Mouse (Mus musculus) intestine, embryonic 14.5 days (tissue): ENCODE results near the gene Atg10. TPM values are rescaled to one million over a fixed set of nuclear protein-coding genes. Genes with fewer than 3 reads are reported as not detected.

Source experiments
- ATAC-seq: fragments of 200-750 bp; cut with Nextera tagmentation; replicated peaks from 2 replicates; pipeline ENCODE4 v1.8.0; 2017; ENCODE audit warnings: low read depth, moderate number of reproducible peaks, moderate TSS enrichment, moderate library complexity; ENCODE audit not compliant: low FRiP score, low TSS enrichment
- DNase-seq: peaks from one replicate; pipeline ENCODE4 v3.0.0-alpha.2; 2018; ENCODE audit warnings: low spot score
- H3K27ac ChIP-seq: fragments of 300-500 bp; sonication (generic); 2 replicates; pipeline ENCODE4 v1.5.1; 2014; ENCODE audit warnings: low read depth, mild to moderate bottlenecking, control low read depth
- H3K27me3 ChIP-seq: fragments of 300-500 bp; sonication (generic); replicated peaks from 2 replicates; pipeline ENCODE4 v1.6.1; 2014; ENCODE audit warnings: low read length, control low read depth; ENCODE audit not compliant: control insufficient read depth, insufficient read depth
- H3K36me3 ChIP-seq: fragments of 300-500 bp; sonication (generic); 2 replicates; pipeline ENCODE4 v1.6.1; 2014; ENCODE audit warnings: low read length, control low read depth; ENCODE audit not compliant: control insufficient read depth, insufficient read depth
- H3K4me1 ChIP-seq: fragments of 300-500 bp; sonication (generic); replicated peaks from 2 replicates; pipeline ENCODE4 v1.6.1; 2014; ENCODE audit warnings: low read length, control low read depth, mixed read lengths; ENCODE audit not compliant: control insufficient read depth, insufficient read depth
- H3K4me2 ChIP-seq: fragments of 300-500 bp; sonication (generic); 2 replicates; pipeline ENCODE4 v1.6.1; 2014; ENCODE audit warnings: low read length
- H3K4me3 ChIP-seq: fragments of 300-500 bp; sonication (generic); 2 replicates; pipeline ENCODE4 v1.5.1; 2014; ENCODE audit warnings: low read depth, low read length, control low read depth, mixed read lengths
- H3K9ac ChIP-seq: fragments of 300-500 bp; sonication (generic); 2 replicates; pipeline ENCODE4 v1.6.1; 2014; ENCODE audit warnings: mild to moderate bottlenecking, low read length
- H3K9me3 ChIP-seq: fragments of 300-500 bp; sonication (generic); 2 replicates; pipeline ENCODE4 v1.6.1; 2016; ENCODE audit warnings: low read length, control low read depth; ENCODE audit not compliant: control insufficient read depth
- WGBS: fragments of 180-500 bp; shearing (Covaris S2); extraction: QIAGEN DNeasy Blood & Tissue Kit; methylation state at CpG from one replicate; pipeline ENCODE4 v1.1.7; 2014; 5-methylcytosine and 5-hydroxymethylcytosine counted together
- polyA plus RNA-seq: library from polyadenylated mRNA; unstranded; fragments of >200 nt; fragmentation: Nextera tagmentation; extraction: Ambion mirVana; gene quantifications from 2 replicates; pipeline ENCODE4 v1.2.1, GENCODE M21; 2014

The Atg10 gene
- polyA plus RNA-seq, 1 experiment from 2014 or later: 14.5 TPM

DNA sequence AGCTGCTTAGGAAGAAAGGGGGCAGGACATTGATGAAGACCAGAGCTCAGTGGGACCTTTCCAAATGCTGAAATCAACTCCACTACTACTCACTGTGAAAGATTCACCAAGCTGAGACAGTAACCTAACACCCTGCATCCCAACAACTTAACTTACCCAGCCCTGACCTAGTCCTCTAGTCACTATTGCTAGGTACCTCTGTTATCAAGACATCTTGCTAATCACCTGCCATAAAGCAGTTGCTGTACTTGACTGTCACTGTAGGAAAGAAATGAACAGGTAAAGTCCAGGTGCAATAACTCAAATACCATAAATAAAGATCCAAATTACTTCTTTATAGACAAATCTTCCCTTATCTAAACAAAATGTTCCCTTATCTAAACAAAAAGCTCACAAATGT is 66.3 kb downstream of the Atg10 start:
- Histone ChIP-seq H3K4me3 (no peak overlapping the region), H3K9ac (no peak overlapping the region), H3K36me3 (no peaks in the 10 kb centered on the region), H3K4me2 (no peak overlapping the region), H3K4me1 (no peaks in the 10 kb centered on the region; the same call in 1 of the 2 replicates), H3K9me3 (no peaks in the 10 kb centered on the region), H3K27me3 (no peaks in the 10 kb centered on the region), H3K27ac (no peak overlapping the region)
- no peak for ATAC-seq
- DNase-seq: no peak

DNA sequence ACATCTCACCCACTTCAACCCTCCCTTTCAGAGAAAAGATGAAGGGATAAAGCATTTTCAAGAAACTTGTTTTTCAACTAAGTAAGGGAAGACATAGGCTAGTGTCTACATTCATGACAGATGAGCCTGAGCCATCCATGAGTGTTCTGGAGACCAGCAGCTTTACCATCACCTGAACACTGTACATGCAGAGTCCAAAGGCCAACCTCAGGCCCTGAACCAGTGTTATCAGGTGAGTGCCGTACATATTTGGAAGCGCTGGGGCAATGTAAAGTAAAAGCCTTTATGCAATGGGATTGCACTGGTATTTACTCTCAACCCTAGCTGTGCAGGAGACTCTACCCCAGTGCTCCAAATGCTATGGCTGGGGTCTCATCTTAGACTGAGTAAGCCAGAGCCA is 66.8 kb downstream of the Atg10 start:
- DNase-seq (no peak), ATAC-seq (no peak)
- Histone ChIP-seq H3K4me1 (no peaks in the 10 kb centered on the region), H3K9ac (no peak overlapping the region), H3K27me3 (no peaks in the 10 kb centered on the region), H3K4me2 (no peak overlapping the region), H3K36me3 (no peaks in the 10 kb centered on the region), H3K4me3 (no peak overlapping the region), H3K27ac (no peak overlapping the region), H3K9me3 (no peaks in the 10 kb centered on the region)
- 87% methylated on average over 2 of the region's 2 CpGs for WGBS

DNA sequence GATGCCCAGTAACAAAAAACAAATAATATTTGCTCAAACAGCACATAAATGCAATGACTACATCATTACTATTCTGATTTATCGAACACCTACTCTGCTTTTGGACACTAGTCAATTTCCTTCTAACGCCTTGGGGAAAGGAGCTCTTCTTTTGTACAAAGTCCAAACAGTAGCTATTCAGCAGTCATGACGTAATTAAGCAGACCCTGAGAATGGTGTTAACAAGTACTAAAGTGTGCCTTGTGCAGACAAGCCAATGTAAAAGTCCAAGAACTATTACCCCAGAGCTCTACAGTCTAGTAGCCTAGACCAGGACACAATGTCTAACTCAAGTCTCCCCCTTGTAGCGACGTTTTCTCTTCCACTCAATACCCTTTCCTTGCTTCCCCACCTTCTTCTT is 67.5 kb downstream of the Atg10 start:
- no peak overlapping the region for H3K4me2 ChIP-seq
- ATAC-seq: no peak
- H3K36me3 ChIP-seq: no peaks in the 10 kb centered on the region
- WGBS: 88% methylated on average over 5 of the region's 5 CpGs
- no peak overlapping the region for H3K4me3 ChIP-seq
- H3K4me1 ChIP-seq: no peaks in the 10 kb centered on the region
- DNase-seq: no peak
- no peaks in the 10 kb centered on the region for H3K27me3 ChIP-seq
- H3K9ac ChIP-seq: no peak overlapping the region
- no peaks in the 10 kb centered on the region for H3K9me3 ChIP-seq
- no peak overlapping the region for H3K27ac ChIP-seq

DNA sequence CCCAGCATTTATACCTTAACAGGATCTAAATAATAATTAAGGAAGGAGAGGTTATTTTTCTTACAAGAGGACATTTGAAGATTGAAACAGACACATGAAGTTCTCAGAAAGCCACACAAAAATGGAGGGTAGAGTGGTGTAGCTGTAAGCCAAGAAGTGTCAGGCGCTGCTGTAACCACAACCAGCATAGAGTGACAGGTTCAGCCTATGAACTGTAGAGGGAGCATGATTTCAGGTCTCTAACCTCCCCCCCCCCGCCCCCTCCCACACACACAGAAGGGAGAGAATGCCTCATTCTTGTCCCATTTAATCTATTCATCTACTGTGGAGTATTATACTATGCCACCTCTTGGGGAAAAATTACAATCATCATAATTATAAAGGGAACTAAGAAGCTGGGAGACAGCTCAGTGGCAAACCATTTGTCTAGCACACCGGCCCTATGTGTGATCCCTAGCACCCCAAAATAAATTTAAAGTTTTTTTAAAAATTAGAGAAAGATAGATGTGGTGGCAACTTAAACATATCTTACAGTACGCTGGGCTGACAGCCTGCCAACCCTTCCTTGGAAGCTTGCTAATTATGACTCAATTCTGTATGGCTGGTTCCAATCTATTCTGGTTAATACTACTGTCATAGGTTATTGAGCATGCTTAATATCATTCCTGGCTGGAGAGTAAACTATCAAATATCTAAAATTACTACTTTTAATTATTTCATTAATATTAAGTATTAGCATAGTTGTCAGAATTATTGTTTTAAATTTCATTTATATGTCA is 68.2 kb downstream of the Atg10 start:
- WGBS: 75% methylated on average over 4 of the region's 4 CpGs
- Histone ChIP-seq H3K4me1 (no peaks in the 10 kb centered on the region), H3K9me3 (no peaks in the 10 kb centered on the region), H3K9ac (no peak overlapping the region), H3K27me3 (no peaks in the 10 kb centered on the region), H3K4me2 (no peak overlapping the region), H3K36me3 (no peaks in the 10 kb centered on the region), H3K4me3 (no peak overlapping the region), H3K27ac (no peak overlapping the region)
- ATAC-seq: no peak
- DNase-seq: no peak

DNA sequence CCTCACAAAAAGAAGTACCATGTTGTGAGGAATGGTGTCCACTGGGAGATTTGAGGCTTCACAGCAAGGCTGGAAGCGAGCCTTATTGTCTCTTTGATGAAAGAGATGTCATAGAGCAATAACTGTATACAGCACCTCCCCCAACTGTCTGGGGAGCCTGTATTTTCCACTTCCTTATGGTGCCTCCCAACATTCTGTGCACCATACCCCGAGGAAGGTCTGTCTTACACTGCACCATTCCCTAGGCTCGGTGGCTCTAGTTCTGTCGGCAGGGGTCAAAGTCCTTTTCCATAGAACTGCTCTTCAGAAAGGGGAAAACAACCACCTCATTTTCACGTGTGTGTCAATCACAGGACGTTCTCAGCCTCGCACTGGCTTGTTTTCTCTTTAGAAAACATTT is 69.1 kb downstream of the Atg10 start:
- H3K4me3 ChIP-seq: no peak overlapping the region
- ATAC-seq: 0 out of 2 replicates have a peak, but pooled peaks have one; percentile 64
- 80% methylated on average over 7 of the region's 7 CpGs for WGBS

DNA sequence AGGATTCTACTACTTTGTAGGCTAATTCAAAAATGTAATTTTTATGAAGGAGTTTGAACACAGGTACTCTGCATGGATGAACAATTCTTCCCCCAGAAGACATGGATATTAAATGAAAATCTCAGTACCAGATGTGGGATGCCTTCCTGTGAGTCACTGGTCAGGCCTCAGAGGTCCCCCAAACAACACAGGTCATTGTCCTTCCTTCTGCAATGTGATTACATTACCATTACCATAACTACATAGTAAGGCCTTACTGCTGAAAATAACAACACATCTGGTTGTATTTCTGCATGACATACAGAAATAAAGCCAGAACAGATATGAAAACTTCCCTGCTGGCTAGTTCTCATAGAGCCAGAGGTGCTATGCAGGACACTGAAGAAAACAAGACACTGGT is 87.4 kb downstream of the Atg10 start:
- H3K36me3 ChIP-seq: no peaks in the 10 kb centered on the region
- no peaks in the 10 kb centered on the region for H3K27me3 ChIP-seq
- no peaks in the 10 kb centered on the region for H3K9me3 ChIP-seq
- no peak overlapping the region for H3K4me2 ChIP-seq
- H3K4me1 ChIP-seq: no peaks in the 10 kb centered on the region
- DNase-seq (no peak), ATAC-seq (no peak)
- H3K9ac ChIP-seq: no peak overlapping the region
- H3K4me3 ChIP-seq: no peak overlapping the region
- H3K27ac ChIP-seq: no peak overlapping the region

More for the DNA sequence above, 69.1 kb downstream of the Atg10 start:
- no peak overlapping the region for H3K4me2 ChIP-seq
- H3K36me3 ChIP-seq: no peaks in the 10 kb centered on the region
- no peaks in the 10 kb centered on the region for H3K9me3 ChIP-seq
- H3K27ac ChIP-seq: no peak overlapping the region
- H3K9ac ChIP-seq: no peak overlapping the region
- H3K4me1 ChIP-seq: no peaks in the 10 kb centered on the region
- no peaks in the 10 kb centered on the region for H3K27me3 ChIP-seq
- no peak for DNase-seq

DNA sequence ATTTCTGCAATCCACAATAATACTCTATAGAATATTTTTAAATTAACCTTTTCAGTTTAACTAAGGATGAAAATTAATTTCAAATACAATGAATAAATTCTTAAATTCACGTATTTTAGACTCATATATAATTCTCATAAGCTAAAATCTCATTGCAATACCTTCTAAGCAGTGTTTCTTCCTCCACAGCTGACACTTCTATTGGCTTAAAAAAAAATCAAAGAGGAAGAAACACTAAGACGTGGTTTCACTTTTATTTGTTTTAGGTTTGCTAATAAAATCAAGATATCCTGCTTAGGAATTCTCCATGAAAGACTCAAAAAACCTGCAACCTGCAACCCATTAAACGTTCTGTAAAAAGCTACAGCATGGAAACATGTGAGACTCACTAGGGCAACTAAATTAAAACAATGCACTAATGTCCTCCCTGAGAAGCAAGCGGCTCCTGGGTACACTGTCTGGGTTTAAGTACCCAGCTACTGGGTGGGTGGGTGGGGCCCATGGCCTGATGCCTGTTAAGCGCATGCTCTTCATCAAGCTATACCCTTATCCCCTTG is 90.4 kb downstream of the Atg10 start:
- H3K4me1 ChIP-seq: no peaks in the 10 kb centered on the region
- H3K4me2 ChIP-seq: no peak overlapping the region
- ATAC-seq (no peak), DNase-seq (no peak)
- WGBS: 81% methylated on average over 5 of the region's 5 CpGs
- H3K36me3 ChIP-seq: no peaks in the 10 kb centered on the region
- H3K9me3 ChIP-seq: no peaks in the 10 kb centered on the region
- H3K27me3 ChIP-seq: no peaks in the 10 kb centered on the region
- no peak overlapping the region for H3K9ac ChIP-seq
- no peak overlapping the region for H3K27ac ChIP-seq
- no peak overlapping the region for H3K4me3 ChIP-seq

DNA sequence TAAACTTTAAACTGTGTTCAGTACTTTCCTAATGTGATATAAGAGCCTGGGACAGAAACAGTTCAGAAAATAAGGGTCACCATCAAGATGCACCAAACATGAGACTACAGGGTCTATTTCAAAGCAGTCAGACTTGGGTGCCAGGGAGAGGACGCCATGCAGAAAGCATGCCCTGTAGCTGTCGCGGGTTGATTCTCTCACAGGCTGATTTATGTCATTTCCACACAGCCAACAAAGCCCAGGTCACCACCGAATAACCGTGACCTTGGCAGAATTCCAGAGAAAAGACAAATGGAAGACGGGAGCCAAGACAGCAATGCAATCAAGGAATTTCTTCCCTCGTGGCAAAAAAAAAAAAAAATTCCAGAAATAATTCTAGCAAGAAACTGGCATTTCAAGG is 94.7 kb downstream of the Atg10 start:
- DNase-seq (no peak), ATAC-seq (no peak)
- H3K27me3 ChIP-seq: no peaks in the 10 kb centered on the region
- H3K9me3 ChIP-seq: no peaks in the 10 kb centered on the region
- H3K4me3 ChIP-seq: no peak overlapping the region
- 32% methylated on average over 7 of the region's 7 CpGs for WGBS
- no peak overlapping the region for H3K27ac ChIP-seq
- no peak overlapping the region for H3K4me2 ChIP-seq
- H3K36me3 ChIP-seq: no peaks in the 10 kb centered on the region
- H3K9ac ChIP-seq: no peak overlapping the region
- H3K4me1 ChIP-seq: no peaks in the 10 kb centered on the region

DNA sequence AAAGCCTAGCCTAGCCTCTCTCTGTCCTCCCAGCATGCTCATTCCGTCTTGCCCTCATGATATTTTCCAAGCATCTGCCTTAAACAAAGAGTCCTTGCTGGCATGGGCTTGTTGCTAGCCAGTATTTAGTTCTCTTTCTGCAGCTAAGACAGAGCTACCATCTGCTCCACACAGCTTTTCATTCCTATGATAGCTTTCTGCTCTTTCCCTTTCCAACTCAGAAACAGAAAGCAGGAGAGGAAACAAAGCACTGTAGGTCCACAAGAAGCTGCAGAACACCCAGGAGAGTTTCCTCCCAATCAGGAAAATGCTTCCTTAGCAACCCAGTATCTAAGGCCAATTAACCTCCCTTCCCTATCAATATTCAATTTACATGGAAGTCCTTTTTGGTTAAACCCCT is 95.2 kb downstream of the Atg10 start:
- no peak overlapping the region for H3K4me3 ChIP-seq
- no peak overlapping the region for H3K4me2 ChIP-seq
- H3K27me3 ChIP-seq: no peaks in the 10 kb centered on the region
- H3K4me1 ChIP-seq: no peaks in the 10 kb centered on the region
- no peaks in the 10 kb centered on the region for H3K36me3 ChIP-seq
- no peak overlapping the region for H3K27ac ChIP-seq
- 65% methylated on average over 1 of the region's 1 CpGs for WGBS
- no peaks in the 10 kb centered on the region for H3K9me3 ChIP-seq
- DNase-seq: no peak
- H3K9ac ChIP-seq: no peak overlapping the region
- ATAC-seq: no peak
